Mouse (Mus musculus) G1E-ER4 (cell line): ENCODE data around the gene Vwa3a. TPM values are rescaled to one million over a fixed set of nuclear protein-coding genes. Genes with fewer than 3 reads are reported as not detected.

Source experiments
- GATA1 ChIP-seq: IDR thresholded peaks from one replicate; pipeline ENCODE4 v1.8.0; 2012; ENCODE audit warnings: low read length, inconsistent platforms
- polyA plus RNA-seq: library from polyadenylated mRNA; stranded (reverse); fragments of >175 nt; gene quantifications from 2 replicates; pipeline ENCODE4 v1.2.3, GENCODE M21; 2012

Vwa3a gene
- polyA plus RNA-seq, 1 experiment, result not detected

DNA sequence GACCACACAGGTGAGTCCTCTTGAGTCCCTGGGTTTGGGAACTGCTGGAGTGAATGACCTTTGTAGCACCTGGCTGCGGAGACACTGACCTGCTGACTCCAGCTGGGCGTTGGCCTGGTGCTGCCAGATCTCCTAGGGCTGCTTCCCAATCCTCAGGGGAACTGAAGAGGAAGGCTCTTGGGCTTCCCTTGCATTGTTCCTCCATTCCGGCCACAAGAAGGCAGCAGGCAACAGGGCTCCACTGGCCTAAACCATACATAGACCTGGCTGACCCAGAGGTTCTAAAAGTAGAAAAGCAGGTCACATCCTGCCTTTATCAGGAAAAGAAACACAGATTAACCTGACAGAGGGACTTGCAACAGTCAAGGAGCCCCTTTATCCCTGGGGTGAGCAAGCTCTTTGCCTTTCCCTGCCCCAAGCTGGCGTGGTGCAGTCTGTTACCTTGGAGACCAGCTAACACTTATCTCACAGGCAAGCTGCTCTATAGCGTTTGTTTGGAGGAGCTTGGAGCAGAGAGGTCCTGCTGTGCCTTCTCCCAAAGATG is 512 bp downstream of the Vwa3a start:
- no peak for TF ChIP-seq GATA1

GRCm38 (mm10) chr7:120743366-120744351 is 4.5 kb downstream of the Vwa3a start:
- TF ChIP-seq GATA1, result no peak

DNA sequence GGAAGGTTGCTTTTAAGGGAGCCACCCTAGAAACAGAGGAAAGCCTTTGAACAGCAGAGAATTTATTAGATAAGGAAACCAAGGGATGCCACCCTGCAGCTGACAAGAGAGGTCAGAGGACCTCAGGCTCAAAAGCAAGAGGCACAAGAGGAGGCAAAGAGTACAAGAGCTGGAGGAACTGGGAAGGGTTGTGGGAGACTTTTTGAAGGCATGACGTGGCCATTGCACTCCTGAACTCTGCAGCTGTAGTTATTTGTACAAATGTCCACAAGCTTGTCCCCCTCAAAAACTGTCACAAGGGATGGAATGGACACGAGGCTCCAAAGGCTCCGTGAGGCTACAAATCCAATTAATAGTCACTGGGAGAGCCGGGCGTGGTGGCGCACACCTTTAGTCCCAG is 5.5 kb downstream of the Vwa3a start:
- TF ChIP-seq GATA1, result no peak

DNA sequence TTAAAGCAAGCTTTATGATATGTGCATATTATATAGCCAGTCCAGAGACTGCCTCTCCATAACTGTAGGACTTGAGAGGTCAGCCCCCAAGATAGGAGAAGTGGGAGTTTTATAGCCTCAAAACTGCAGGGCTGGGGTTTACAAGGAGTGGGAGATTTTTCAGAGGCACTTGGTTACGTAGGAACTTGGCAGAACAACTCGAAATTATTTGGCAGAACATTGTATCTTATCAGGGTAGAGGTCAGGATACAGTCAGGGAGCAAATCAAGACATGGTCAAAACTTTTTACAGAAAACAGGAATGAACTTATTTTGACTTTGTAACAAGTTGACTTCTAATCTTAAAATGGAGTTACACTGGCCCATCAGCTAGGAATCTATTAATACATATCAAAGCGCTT is 6.9 kb downstream of the Vwa3a start:
- no peak for TF ChIP-seq GATA1

DNA sequence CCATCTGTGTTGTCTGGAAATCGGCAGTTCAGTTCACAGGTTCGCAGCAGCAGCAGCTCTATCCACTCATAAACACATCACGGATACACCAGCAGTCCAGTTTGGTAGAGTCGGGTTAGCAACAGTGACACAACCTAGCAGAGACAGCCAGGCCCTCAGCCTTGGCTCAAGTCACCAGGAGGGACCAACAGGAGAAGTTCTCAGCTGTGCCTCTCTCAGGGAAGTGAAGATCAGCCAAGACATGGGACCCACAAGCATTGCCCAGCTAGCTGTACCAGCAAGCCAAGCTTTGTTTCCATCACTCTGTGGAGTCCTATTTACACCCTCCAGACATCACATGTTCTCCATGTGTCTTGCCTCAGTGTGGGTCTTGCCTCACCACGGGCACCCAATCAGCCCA is 7.7 kb downstream of the Vwa3a start:
- no peak for TF ChIP-seq GATA1

GRCm38 (mm10) chr7:120748478-120748877 is 9.4 kb downstream of the Vwa3a start:
- TF ChIP-seq GATA1, result no peak

- TF ChIP-seq GATA1, result no peak
These were observed 12.2 kb downstream of the Vwa3a start for GRCm38 (mm10) chr7:120751330-120751729.

GRCm38 (mm10) chr7:120751906-120752305 is 12.8 kb downstream of the Vwa3a start:
- TF ChIP-seq GATA1, result no peak

DNA sequence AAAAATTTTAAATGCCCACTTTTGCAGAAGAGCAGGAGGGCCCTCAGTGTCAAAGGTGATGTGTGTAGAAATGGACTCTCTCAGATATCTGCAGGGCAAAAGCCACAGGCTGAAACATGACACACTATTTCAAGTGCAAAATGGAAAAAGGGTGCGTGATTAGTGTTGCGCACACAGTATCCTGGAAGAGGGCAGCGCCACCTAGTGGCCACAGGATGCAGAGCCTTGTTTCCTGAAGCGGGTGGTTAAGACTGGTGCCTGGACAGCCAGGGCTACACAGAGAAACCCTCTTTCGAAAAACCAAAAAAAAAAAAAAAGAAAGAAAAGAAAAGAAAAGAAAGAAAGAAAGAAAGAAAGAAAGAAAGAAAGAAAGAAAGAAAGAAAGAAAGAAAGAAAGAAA is 15.6 kb downstream of the Vwa3a start:
- TF ChIP-seq GATA1, result no peak

DNA sequence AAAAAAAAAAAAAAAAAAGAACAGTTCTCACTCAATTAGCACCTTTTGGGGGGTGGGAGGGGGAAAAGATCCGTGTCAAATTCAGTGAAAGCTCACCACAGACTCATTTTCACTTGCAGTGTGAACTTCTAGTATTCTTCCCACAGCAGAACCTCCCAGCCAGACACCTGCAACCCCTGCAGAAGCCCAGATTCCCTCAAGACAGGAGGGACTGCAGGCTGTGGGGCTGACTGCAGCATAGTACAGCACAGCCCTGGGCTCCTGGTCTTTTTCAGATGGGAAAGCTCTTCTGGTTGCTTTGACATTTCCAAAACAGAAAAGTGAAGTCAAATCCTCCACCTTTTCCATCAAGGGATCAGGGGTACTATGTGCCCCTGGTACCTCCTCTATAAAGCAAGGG is 28.3 kb downstream of the Vwa3a start:
- TF ChIP-seq GATA1, result no peak

GRCm38 (mm10) chr7:120771389-120771788 is 32.3 kb downstream of the Vwa3a start:
- no peak for TF ChIP-seq GATA1

DNA sequence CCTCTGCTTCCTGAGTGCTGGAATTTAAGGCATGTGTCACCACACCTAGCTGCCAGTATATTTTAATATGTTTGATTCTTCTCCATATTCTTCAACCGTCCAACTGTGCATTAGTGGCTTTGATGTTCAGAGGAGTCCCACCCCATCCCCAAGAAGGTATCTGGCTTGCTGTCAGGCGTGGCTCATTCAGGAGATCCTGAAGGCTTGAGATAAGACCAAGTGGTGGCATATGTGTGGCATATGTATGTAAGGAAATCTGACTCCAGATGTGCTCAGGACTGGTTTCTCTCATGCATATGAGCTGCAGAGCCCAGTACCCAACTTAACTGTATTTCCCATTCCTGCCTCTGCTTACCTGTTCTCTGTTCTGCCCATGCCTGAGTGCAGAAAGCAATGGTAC is 38.9 kb downstream of the Vwa3a start:
- no peak for TF ChIP-seq GATA1

DNA sequence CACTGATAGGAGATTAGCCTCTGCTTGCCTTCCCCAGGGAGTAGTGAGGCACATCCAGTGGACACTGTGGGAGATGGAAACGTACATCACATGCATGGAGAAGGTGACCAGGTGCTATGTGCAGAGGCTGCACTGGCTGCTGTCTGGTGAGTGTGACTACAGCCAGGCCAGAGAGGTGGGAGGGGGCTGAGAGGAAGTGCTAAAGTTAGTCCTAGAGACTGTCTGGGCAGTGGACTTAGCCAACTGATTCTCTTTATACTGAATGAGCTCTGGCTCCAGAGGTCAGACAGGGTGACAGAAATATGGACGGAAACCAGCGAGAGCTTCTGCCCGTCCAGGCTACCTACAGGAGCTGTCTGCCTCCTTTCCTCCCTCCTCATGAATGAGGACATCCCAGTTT is 56.4 kb downstream of the Vwa3a start:
- no peak for TF ChIP-seq GATA1

- no peak for TF ChIP-seq GATA1
These were observed 57.3 kb downstream of the Vwa3a start for GRCm38 (mm10) chr7:120796369-120796768.

DNA sequence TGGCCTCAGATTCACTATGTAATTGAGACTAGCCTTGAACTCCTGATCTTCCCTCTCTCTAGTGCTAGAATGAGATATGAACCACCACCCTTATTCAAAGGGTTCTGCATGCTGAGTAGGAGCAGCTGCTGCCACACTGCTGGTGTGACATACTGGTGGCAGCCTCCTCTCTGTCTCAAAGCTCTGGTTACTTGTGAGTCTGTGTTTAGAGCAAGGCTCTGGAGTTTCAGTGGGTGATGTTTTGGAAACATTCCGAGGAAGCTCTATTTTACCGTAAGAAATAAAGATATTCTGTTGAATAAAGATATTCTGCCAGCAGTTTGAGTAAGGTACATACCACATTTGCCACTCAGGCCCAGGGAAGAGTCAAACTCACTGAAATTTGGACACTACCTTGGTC is 64.2 kb downstream of the Vwa3a start:
- no peak for TF ChIP-seq GATA1

- TF ChIP-seq GATA1, result no peak
These were observed 70.6 kb downstream of the Vwa3a start for GRCm38 (mm10) chr7:120809705-120810104.

- TF ChIP-seq GATA1, result no peak
These were observed 72.8 kb downstream of the Vwa3a start, which contains the start of gene Gm5737 for GRCm38 (mm10) chr7:120811834-120812415. Gene Gm5737 (plus strand): TSS chr7:120812365.

GRCm38 (mm10) chr7:120817552-120817951 is 78.4 kb downstream of the Vwa3a start:
- no peak for TF ChIP-seq GATA1
